Mouse (Mus musculus): ENCODE data around the gene Zbtb44.

- TF ChIP-seq CTCF (IDR thresholded peaks at IDR 0.05; ENCODE audit: low read depth) = no peak
- TF ChIP-seq EP300 (IDR thresholded peaks at IDR 0.05; ENCODE audit: low read depth) = no peak
Observed at GRCm38 (mm10) chr9:31018158-31018557, 12.3 kb upstream of the Zbtb44 start.
